Mouse (Mus musculus) kidney, adult 11 months (tissue): ENCODE measurements around the gene Snx22.
A peak's percentile ranks its signal among the peaks of the same experiment; 100 is the strongest.

ENCODE experiments used
- DNase-seq: peaks from one replicate; pipeline ENCODE4 v3.0.0; 2022

Gene Snx22

DNA sequence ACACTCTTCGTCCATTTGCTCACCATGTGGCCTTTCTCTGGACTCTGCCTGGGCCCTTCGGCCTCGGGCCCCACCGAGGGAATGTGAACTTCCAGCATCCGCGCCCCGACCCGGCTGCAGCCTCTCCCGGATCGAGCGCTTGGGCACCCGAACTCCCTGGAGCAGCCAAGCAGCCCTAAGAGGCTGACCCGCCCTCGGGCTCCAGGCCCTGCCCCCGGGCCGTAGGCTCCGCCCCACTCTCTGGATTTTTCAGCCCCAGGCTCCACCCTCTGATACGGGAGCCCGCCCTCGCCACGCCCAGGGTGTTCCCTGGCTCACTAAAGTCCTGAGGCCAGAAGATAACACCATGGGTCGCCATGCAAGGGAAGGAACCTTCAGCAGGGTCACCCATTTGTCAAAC is at the start of gene Snx22:
Gene Snx22 (minus strand): TSS at position 137 of the 400 bp plus-strand sequence.
- DNase-seq, result peak; percentile 87

DNA sequence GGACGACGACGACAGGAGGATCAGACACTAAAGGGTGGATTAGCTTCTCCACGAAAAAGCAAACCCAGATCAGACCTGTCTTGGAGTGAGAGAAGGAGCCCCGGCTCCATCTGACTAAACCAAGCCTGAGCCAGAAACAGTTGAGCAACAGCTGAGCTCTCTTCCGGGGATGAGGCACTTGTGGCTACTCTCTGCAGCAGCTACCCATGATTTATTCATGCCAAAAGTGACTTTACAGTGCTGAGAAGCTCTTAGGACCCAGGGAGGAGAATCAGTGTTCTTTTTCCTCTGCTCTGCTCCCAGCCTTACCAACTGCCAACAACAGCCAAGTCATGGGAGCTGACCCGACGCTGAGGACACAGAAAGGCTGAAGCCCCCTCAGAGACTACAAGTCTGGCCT is 47.4 kb upstream of the Snx22 start:
- DNase-seq, result no peak

DNA sequence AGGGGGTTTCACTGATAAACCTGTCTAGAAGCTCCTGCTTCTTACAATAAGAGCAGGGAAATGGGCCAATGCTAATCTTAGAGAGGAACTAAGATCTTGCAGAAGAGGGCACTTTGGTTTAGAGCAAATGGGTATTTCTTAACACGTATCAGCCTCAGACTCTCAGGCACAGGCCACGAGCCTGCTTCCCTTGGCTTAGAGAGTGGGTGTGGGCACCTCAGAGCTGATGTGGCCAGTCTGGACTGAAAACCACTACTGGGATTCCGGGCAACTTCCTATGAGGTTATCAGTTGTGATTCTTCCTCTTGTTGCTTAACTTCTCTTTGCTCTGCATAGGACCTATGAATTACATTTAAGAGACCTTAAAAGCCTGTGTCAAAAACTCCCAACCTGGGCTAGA is 44.8 kb upstream of the Snx22 start:
- DNase-seq, result no peak

DNA sequence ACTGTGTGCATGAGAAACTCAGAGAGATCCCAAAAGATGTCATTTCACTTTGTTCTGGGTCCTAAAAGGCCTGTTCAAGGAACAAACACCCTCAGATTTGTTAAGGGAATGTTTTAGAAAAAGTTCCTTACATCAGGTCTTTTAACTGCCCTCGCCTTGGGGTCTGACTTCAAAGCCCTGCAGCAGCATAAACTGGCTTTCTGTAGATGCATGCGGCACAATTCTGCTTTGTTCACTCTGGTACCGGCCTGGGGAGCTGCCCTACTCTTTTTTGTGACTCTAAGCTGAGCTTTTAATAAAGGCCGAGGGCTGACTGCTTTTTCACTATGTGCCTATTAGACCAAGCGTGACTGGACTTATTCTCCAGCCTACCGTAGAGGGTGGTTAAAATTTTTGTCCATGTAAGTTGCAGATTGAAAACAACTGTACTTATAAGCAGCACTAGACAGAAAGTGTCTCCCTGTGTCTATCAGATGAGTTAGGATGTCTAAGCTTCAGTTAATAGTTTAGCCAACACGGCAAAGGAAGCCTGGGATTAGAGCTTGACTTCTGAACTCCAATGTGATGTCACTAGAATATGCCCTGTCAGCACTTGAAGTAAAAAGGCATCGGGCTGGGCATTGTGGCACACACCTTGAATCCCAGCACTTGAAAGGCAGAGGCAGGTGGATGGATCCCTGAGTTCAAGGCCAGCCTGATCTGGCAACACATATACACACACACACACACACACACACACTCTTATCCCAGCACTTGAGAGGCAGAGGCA is 41.3 kb upstream of the Snx22 start:
- peak; percentile 68 for DNase-seq

DNA sequence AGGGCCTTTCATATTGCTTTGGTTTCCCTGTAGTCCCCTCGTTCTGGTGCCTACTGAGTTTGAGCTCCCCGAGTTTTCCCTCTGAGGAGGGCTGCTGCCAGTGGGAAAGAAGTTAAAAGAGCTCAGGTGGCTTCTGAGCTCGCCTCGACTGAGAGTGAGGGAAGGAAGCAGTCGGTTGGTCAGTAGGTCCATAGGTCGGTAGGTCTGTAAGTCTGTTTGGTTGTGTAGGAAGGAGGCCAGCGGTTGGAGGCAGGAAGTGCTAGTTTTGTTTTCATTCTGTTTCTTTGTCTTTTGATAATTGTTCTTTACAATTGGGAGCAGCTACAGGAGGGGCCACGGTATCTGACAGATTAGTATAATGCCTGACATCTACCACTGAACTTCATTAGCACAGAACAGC is 40.6 kb upstream of the Snx22 start:
- DNase-seq, result no peak

DNA sequence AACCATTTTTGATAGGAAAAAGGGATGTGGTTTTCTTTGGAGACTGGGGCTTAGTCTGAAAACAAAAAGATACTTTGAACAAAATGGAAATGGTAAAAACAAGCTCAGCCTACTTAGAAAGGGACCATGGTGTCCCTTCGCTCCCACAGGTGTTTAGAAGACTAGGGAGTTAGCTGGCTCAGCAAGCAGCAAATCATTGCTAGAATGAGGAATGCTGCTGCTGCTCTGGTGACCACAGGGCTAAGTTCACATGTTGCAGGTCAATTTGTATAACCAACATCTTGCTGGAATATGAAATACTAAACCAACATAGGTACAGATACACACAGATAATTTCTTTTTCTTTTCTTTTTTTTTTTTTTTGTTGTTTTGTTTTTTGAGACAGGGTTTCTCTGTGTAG is 40.1 kb upstream of the Snx22 start:
- peak; percentile 65 for DNase-seq

DNA sequence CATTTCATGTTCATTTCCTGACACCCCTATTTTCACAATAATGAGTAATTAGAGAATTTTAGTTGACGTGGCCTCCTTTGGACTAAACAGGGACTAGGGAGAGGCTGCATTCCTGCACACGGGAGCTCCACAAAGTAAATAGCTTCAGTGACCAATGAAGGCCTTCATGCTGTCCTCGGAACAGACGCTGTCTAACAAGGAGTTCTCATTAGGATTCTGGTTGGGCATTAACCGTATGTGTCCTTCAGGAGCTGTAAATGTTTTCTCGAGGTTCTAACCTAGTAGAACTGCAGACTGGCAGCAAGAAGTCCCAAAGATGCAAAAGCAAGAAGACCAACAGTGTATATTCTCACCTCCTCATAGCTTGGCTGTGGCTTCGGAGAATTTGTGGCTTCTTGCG is 35.6 kb upstream of the Snx22 start:
- peak; percentile 46 for DNase-seq

DNA sequence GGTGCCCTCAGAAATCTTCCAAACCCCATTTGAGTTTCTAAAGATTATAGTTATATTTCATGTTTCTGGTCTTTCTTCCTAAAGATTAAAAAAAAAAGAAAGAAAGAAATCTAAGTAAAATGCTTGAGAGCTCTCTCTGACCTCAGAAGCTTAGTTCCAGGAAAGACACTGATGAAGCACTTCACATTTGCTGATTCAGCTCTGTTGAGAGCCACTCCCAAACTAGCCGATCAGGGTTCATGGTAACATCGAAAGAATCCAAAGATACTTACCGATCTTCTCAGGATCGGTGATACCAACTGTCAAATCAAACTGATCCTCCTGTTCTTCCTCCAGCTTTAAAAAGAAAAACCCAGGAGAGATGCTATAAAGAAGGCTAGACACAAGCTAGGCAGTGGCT is 35.1 kb upstream of the Snx22 start:
- no peak for DNase-seq

DNA sequence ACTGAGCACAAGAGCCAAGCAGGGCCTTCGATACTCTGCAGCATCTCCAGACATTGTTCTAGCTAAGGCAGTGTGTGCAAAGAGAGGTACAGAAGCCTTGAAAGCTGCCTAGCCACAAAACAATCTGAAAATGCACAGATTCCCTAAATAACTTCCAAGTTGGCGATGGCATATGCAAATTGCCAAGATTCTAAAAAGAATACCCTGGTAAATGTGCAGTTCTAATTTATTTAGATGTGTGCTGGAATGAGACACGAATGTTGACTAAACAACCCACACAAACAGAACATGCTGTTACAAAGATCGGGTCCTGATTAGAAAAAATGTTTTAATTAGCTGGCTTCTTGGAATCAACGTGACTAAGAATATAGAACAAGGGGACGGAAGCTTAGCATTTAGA is 33.1 kb upstream of the Snx22 start:
- no peak for DNase-seq

DNA sequence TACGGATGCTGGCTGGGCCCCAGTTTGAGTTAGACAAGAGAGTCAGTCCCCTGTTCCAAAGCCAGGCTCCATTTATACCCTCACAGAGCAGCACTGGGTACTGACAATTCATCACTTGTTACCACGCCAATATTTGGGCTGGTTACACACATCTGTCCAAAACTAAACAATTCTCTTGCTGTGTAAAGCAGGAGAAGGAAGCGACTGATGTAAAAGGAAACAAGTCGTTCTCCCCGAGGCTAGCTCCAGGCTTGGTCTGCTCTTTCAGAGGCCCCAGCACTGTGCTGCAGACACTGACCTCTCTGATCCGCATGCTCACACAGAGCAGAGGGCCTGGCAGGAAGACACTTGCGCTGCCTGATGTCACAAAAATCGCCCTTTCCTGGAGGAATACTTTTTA is 32.1 kb upstream of the Snx22 start:
- DNase-seq, result no peak

DNA sequence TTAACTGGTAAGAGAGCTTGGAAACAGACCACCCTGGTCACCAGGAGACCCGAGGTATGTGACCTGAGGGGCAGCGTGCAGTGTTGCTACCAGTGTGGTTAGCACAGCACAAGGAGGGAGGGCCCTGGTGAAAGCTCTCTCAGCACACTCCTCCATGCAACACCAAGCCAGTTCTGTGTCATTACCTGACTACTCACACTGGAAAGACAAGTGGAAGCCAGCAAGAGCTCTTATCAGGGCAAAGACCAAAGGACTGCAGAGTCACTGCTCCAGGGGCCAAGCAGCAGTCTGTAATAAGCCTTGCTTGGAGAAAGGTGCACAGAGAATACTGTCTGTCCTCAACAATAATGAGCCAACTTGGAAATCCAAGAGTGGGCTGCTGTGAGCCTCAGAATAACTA is 23.1 kb upstream of the Snx22 start:
- no peak for DNase-seq

DNA sequence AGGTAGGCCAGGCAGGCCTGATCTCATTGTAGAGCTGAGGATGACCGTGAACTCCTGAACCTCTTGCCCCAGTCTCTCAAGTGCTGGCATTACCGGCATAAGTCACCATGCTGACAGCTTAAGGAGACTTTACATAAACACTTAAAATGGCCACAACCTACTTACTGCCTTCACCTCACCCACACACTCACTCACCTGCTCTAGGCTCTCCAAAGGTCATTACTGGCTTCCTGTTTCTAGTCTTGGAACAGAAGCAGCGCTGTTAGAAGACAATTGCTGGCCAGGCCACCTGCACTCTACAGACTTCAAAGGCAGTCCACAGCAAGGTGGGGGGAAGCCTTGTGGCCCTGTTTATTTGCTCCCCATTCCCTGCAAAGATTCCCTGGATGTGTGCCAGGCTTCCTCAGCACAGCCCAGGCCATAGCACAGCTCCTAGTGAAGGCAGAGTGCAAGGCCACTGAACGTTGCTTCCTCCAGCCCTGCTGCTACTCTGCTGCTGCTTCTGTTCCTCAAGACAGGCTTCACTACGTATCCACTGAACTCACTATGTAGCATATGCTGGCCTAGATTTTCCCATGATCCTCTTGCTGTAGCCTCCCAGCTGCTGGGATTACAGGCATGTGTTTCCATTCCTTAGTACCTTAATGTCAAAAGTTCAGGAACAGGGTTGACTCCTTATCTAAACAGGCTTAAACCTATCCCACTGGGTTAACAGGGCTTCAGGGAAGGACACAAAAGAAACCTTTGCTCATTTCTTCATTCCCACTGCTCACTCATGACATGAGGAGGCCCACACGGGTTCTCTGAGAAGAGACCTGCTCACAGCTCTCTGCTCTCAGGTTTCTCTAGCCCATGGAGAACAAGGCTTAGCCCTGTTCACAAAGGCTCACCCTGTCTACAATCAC is 22.1 kb upstream of the Snx22 start:
- no peak for DNase-seq

DNA sequence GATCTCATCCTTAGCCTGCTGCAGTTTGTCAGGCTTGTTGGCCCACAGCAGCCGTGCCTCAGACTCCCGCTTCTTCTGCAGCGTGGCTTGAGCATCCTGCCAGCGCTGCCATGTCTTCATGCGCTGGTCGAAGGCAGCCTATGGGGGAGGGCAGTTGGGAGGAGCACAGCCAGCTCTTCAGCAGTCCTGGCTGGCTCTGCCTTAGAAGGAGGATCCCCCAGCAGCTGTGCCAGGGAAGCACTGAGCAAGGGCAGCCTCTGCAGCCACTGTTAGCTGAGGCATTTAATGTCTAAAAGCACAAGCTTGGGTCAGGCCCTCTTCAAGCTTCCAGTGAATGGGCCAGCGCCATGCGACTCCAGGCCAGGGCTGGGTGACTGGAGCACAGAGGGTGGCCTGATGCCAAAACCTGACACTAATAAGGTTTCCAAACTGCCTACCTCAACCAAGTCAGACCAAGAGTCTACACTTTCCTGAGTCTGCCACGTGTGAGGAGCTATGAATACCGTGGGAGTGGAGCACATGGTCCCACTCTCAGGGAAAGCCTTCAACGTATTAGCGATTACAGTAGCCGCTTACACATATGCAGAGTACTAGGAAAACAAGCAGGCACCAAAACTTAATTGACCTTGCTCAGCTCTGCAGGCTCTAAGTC is 21.2 kb upstream of the Snx22 start:
- no peak for DNase-seq

DNA sequence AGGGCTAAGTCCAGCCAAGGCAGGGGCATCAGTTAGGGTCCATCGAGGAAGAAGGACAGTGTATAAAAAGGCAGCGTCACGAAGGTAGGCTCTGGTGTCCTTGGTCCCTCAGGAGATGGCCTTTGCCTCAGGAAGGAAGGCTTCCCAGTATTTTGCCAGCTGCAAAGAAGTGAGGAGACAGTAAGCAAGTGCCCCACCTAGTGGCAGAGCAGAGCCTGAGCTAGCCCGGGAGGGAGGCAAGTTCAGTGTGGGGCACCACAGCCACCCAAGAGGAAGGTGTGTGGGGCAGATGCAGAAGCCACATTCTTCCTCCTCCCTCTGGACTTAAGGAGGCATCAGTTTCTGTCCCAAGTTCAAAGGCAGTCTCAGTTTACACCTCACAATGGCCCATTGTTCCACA is 18.9 kb upstream of the Snx22 start:
- no peak for DNase-seq

DNA sequence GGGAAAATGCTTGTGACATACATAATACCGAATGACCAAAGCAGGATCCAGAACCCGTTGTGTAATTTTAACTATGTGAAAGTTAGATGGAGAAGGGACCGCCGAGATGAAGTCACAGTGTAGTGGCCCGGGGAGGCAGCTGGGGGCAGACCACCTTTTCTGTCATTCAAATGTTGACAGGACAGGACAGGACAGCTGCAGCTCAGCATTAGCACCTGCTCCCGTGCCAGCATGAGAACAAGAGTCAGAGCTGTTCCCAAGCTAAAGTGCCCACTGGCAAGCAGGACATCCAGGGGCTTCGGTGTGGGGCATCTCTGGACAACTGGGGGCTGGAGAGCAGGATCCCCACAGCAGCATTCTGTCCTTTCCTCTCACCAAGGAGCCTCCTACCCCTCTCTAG is 17.5 kb upstream of the Snx22 start:
- DNase-seq, result no peak

DNA sequence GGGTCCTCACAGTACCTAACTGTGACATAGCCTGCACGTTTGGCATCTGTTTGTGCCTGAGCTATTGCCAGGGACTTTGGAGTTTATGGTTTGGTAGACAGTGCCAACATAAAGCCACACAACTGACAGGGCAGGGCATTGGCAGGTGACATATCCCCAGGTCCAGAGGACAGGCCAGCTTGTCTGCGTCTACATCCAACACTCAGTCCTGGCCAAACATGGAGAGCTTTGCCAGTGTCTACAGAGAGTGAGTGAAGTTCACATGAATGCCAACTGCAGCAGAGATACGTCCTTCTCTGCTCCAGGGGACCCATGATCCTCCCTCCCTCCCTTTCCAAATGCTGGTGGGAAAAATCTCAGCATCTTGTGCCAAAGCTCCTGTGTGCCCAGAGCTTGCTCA is 14.7 kb upstream of the Snx22 start:
- DNase-seq, result no peak

DNA sequence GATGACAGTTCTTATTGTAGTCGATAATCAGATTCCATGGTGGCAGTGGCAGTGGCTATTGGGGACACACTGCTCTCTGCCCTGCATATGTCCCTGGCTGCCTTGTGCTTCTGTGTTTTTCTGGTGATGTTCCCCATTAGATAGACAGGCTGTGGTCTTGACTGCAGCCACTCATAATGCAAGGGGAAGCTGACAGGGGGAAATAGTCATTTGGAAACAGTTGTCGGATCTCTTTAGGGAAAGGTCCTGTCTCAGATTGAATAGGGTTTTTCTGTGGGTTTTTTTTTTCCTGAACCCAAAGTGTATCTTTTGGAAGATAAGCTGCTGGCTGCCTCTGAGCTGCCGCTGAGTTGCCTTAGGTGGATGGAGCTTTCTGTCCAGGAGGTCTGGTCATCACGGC is 12.5 kb upstream of the Snx22 start:
- no peak for DNase-seq

DNA sequence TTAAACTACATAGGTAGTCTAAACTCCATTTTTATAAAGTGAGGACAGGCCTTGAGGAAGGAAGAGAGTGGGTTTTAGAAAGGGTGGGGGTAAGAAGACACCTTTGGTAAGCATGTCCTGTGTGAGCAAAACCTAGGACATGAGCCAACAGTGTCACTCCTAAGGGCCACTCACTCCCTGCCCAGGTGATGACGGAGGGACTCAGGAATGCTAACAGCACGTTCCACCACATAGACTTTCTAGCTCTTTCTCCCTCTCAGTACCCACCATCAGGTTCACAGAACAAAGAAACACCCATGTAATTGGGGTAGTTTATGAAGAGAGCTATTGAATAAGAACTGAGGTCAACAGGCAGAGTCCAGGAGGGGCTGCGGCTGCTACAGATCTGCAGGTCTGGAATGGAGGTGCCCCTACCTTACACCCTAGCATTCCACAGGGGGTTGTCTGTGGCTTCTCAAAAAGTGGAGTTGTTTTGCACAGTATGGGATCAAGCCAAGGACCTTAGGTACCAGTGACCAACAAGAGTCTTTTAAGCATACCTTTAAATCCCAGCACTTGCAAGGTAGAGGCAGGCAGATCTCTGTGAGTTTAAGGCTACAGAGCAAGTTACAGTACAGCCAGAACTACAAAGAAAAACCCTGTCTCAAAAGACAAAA is 11.4 kb upstream of the Snx22 start:
- DNase-seq, result no peak

DNA sequence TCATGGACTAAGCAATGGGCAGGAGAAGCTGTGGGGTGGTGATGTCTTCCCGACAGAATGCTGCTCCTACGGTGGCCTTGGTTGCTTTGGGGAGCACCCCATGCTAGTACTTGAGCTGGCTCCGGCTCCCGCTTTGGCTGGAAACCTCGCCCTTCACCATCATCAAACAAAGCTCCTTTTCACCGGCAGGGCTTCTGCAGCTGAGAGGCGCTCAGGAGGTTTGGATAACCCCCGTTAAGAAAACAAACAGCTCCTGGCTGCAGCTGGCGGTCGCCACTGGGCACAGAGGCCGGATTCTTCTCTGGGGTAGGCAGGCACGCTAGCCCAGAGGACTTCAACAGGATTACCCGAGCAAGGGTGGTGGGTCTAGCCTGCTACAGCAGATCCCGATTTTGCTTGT is 9.0 kb upstream of the Snx22 start:
- DNase-seq, result no peak

DNA sequence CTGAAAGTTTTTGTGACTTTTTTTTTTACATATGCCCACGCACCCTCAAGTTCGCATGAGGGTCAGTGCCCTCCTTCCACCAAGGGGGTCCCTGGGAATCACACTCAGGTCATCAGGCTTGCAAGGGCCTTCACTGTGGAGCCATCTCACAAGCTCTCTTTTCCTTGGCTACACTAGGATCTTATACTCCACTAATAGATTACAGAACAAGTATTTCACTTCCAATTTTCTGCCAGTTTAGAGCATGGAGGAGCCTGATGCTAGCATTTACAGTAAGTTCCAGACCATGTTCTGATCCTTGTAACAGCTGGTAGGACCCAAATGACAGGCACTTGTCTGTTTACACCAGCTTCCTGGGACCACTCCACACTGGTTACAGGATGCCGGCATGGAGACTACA is 8.6 kb upstream of the Snx22 start:
- no peak for DNase-seq

DNA sequence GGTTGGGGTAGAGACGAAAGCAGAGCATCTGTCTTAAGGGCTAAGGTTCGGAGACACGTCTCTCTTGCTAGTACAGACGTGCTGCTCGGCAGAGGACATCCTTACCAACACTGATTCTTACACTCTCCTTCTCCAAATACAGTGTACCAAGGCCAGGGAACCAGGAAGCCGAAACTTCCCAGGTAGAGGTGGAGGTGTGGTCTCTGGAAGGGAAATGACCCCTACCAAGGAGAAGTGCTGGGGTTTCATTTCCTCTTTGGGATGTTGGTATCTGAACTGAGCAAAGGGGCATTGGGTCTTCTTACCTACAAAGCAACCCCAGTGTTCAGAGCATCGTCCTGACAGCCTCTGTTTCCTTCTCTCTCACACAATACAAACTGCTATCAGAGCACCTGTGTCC is 3.2 kb upstream of the Snx22 start:
- DNase-seq, result no peak

DNA sequence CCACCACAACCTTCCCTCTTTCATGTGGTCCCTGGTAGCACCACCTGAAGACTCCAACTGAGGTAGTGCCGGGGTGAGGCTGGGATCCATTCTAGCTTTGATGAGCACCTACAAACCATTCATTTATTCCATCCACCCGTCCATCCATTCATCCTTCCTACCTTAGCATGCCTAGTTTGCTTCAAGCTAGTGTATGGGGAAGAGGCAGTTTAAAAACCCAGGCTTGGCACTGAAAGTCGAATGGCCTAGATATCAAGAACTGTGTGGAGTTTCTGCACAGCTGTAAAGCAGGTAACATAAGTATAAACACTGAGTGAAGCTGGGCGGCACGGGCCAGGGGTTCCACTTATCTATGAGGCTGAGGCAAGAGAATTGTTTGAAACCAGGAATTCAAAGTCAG is 632 bp upstream of the Snx22 start:
- no peak for DNase-seq

DNA sequence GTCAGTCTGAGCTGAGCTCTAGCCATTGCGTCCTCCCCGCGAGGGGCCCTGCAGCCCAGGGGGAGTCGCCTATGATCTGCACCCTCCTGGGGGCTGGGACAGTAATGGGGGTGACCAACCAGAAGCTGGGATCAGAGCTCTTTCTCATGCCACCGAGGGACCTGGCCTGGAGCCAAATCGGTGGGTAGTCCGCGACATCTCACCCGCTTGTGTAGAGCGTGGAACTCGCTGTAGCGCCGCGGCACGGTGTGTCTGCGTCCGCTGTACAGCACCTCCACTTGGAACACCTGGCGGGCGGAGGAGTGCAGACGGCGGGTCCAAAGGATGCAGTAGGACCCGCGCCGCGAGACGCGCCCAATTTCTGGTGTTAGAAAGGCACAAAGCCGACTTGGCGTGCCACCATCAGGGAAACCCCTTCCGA is 538 bp downstream of the Snx22 start:
- no peak for DNase-seq
